Mouse (Mus musculus): ENCODE results near the gene Ak1. TPM values are rescaled to one million over a fixed set of nuclear protein-coding genes. Genes with fewer than 3 reads are reported as not detected.

Ak1 gene
- total RNA-seq (2022), result 1,000 to 10,000 TPM; 1,455 to 1,877 (median 1,746) TPM

- DNase-seq (ENCODE audit: low spot score in 2 of 2), result no peak
Observed at GRCm38 (mm10) chr2:32621517-32621859, at the start of gene Ak1. TSS of gene Ak1 (plus strand) at chr2:32621758.

- DNase-seq (ENCODE audit: low spot score in 2 of 2), result no peak
Observed at GRCm38 (mm10) chr2:32572196-32572595, 49.4 kb upstream of the Ak1 start.

- no peak for DNase-seq (ENCODE audit: low spot score in 2 of 2)
Observed at GRCm38 (mm10) chr2:32574497-32574896, 47.1 kb upstream of the Ak1 start, which contains the start of gene Pip5kl1. TSS of gene Pip5kl1 (plus strand) at chr2:32574797.

- DNase-seq (ENCODE audit: low spot score in 2 of 2), result no peak
Observed at GRCm38 (mm10) chr2:32574901-32575585, 46.5 kb upstream of the Ak1 start.

- no peak for DNase-seq (ENCODE audit: low spot score in 2 of 2)
Observed at GRCm38 (mm10) chr2:32575586-32576160, 45.9 kb upstream of the Ak1 start, which contains the start of gene 9430097D07Rik. TSS of gene 9430097D07Rik (minus strand) at chr2:32575684.

GRCm38 (mm10) chr2:32576532-32576931, 45.0 kb upstream of the Ak1 start:
- DNase-seq (ENCODE audit: low spot score in 2 of 2), result no peak

- DNase-seq (ENCODE audit: low spot score in 2 of 2), result no peak
Observed at GRCm38 (mm10) chr2:32578146-32579046, 43.2 kb upstream of the Ak1 start.

GRCm38 (mm10) chr2:32581450-32582095, 40.0 kb upstream of the Ak1 start:
- DNase-seq (ENCODE audit: low spot score in 2 of 2), result no peak

- peak; percentile 61 to 70 for DNase-seq (ENCODE audit: low spot score in 2 of 2)
Observed at GRCm38 (mm10) chr2:32582830-32583799, 38.4 kb upstream of the Ak1 start.

- no peak for DNase-seq (ENCODE audit: low spot score in 2 of 2)
Observed at GRCm38 (mm10) chr2:32585149-32585714, 36.3 kb upstream of the Ak1 start.

- DNase-seq (ENCODE audit: low spot score in 2 of 2), result peak; percentile 85 to 89
Observed at GRCm38 (mm10) chr2:32586871-32587351, 34.6 kb upstream of the Ak1 start, which contains the start of gene St6galnac4. TSS of gene St6galnac4 (plus strand) at chr2:32587095.

GRCm38 (mm10) chr2:32587731-32588321, 33.7 kb upstream of the Ak1 start:
- DNase-seq (ENCODE audit: low spot score in 2 of 2), result peak in 1 of 2 experiments; percentile 50

- no peak for DNase-seq (ENCODE audit: low spot score in 2 of 2)
Observed at GRCm38 (mm10) chr2:32589213-32589795, 32.3 kb upstream of the Ak1 start.

- DNase-seq (ENCODE audit: low spot score in 2 of 2), result peak; percentile 58 to 71
Observed at GRCm38 (mm10) chr2:32590224-32590623, 31.3 kb upstream of the Ak1 start.

- DNase-seq (ENCODE audit: low spot score in 2 of 2), result no peak
Observed at GRCm38 (mm10) chr2:32591249-32591648, 30.3 kb upstream of the Ak1 start.

- DNase-seq (ENCODE audit: low spot score in 2 of 2), result no peak
Observed at GRCm38 (mm10) chr2:32596725-32597124, 24.8 kb upstream of the Ak1 start.

- no peak for DNase-seq (ENCODE audit: low spot score in 2 of 2)
Observed at GRCm38 (mm10) chr2:32597248-32597647, 24.3 kb upstream of the Ak1 start.

GRCm38 (mm10) chr2:32597699-32598098, 23.9 kb upstream of the Ak1 start:
- DNase-seq (ENCODE audit: low spot score in 2 of 2), result no peak

GRCm38 (mm10) chr2:32598506-32598905, 23.1 kb upstream of the Ak1 start:
- no peak for DNase-seq (ENCODE audit: low spot score in 2 of 2)

All from gastrocnemius, adult 8-10 months (tissue).